Mouse (Mus musculus) urinary bladder, postnatal 14 days (tissue): Measurements from ENCODE around the gene Hsd17b14.
A peak's percentile ranks its signal among the peaks of the same experiment; 100 is the strongest.

Experiments used
- DNase-seq: peaks from one replicate; pipeline ENCODE4 v3.0.0; 2021; ENCODE audit warnings: low spot score

Hsd17b14 gene

GRCm38 (mm10) chr7:45598960-45599879 lies 44.5 kb downstream of the Hsd17b14 start:
- no peak for DNase-seq

DNA sequence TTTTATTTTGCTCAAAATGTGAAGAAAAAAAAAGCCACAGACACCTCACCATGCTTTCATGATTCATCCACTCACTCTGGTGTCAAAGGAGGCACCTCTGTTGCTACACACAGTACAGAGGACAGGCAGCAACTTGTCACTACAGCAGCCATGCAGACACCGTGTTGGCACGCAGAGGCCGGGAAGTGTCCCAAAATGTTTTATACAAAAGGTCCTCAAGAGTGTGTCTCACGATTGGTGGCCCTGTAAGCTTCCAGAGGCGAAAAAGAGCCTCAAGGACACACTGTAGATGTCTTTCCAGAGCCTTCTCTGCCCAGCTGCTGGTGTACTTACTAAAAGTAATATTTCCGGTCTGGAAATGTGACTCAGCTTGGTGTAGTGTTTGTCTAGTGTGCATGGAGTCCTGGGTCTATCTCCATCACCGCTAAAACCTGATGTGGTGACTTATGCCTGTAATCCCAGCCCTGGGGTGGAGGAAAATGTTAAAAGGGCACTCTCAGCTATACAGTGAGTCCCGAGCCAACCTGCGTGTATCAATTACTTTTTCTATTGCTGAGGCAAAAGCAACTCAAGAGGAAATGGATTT lies 51.1 kb downstream of the Hsd17b14 start:
- DNase-seq: no peak

DNA sequence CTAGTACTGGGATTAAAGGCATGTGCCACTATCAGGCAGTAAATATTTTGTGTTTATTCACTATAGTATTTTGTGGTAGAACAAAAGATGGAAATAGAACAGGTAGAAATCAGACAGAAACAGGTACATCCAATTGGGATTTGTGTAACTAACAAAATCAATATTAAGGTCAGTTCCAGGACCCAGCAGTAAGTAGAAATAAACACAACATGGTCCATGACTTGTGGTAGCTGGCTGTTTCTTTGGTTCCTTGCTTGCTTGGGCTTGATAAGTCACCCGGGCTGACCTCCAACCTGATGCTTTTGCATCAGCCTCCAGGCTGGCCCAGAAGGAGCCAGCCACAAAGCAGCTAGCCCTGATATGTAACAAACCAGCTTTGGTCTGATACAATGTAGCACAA lies 54.8 kb downstream of the Hsd17b14 start:
- no peak for DNase-seq

GRCm38 (mm10) chr7:45616277-45616676 lies 61.6 kb downstream of the Hsd17b14 start:
- DNase-seq: no peak

DNA sequence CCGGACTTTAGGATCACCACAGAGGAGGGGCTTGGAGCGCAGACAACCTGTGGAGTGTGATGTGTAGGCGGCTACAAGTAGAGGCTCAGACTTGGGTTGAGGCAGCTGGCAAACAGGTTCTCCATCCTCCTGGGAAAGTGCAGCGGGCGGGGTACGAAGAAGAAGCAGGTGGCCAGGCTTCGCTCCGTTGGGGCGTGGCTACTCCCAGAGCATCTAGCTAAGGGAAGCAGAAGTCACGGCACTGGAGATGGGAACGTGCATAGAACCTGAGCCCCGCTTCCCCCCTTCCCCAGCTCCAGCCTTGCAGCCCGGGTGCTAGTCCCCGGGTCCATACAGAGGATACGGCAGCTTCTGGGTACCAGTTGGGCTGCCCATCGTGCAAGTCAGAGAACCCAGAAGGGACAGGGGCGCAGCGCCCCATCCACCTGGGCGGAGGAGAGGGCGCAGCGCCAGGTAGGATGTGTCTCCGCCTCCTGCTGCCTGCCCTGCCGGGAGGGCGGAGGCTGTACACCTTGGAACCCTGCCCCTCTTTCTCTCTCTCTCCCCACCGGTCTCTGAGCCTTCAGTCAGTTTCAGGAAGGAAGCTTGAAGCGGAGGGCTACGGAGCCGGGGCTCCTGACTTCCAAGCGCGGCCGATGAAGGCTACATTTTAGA lies 62.5 kb downstream of the Hsd17b14 start, which contains the start of gene Fut1:
Gene Fut1 (plus strand): TSS at position 248 of the 654 bp plus-strand sequence.
- DNase-seq: peak; percentile 43
